Mouse (Mus musculus) layer of hippocampus, adult 6 months (tissue): ENCODE results near the gene Sdhc. TPM values are rescaled to one million over a fixed set of nuclear protein-coding genes. Genes with fewer than 3 reads are reported as not detected.

Experiments
- long read RNA-seq, 2 experiments: library from polyadenylated mRNA; unstranded; transcript quantifications; one replicate each; pipeline ENCODE4 v2.0.0; 2019 to 2020
- microRNA-seq: library from miRNA; unstranded; fragments of <30 nt; microRNA quantifications from one replicate; pipeline ENCODE4 v1.2.0, GENCODE M21; 2020
- polyA plus RNA-seq: library from polyadenylated mRNA; unstranded; fragments of <200 nt; fragmentation: Nextera tagmentation; gene quantifications from 2 replicates; pipeline ENCODE4 v1.2.3, GENCODE M21; 2021

Sdhc gene
- 67.1 and 75.0 TPM in 2 replicates for polyA plus RNA-seq
- long read RNA-seq, experiment 1, transcript Sdhc-202 (6 exons, 3,171 nt), result major isoform, 39 of 57 reads
- long read RNA-seq, experiment 1, partial matches to known transcripts, result 5 of 57 reads
- long read RNA-seq, experiment 1, other reads (novel, unspliced or antisense), result 12 of 57 reads
- long read RNA-seq, experiment 2, transcript Sdhc-202 (6 exons, 3,171 nt), result major isoform, 35 of 39 reads
- long read RNA-seq, experiment 2, partial matches to known transcripts, result 2 of 39 reads
- long read RNA-seq, experiment 2, other reads (novel, unspliced or antisense), result 2 of 39 reads

DNA sequence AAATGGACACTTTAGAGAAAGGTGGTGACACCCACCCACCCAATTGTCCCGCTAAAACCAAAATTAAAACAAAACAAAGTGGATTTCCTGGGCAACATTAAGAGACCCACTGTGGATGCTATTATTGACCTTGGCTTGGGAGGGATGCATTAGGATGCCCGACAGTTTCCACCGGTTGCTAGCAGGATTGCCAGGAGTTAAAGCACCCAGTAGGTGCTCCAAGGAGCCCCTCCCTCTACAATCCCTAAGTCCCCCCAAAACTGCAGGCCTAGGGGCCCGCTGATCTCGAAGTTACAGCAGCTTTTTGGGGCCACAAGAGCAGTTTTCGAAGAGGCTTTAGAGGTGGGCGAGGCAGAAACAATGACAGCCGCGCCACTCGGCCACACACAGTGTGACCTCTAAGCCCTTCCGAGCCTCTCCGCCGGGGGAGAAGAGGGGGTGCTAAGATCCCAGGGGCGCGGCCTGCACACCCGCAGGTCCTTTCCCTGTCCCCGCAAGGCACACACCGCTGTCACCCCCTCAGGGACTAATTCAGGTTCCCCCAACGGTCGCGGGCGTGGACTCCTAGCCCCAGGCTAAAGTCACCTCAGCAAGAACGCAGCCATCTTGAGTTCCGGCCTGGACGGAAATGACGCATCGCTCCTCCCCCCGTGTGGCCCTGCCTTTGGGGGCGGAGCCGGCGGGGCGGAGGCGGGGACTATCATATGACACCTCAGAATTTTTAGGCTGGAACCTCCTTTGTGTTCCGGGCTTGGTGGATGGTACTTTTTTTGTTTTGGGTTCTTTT, at the start of gene Sdhc, which contains the start of gene Mpz:
Gene Sdhc, minus strand, starts transcription at position 630 of the 787 bp plus-strand sequence.
Gene Mpz, plus strand, starts transcription at position 738 of the 787 bp plus-strand sequence.

GRCm38 (mm10) chr1:171195887-171196397, 45.5 kb upstream of the Sdhc start, which contains the start of gene Pcp4l1:
TSS of gene Pcp4l1 (minus strand) at chr1:171196268.

GRCm38 (mm10) chr1:171113873-171114299, 36.5 kb downstream of the Sdhc start, which contains the start of gene Cfap126:
TSS of gene Cfap126 (plus strand) at chr1:171113918.

Small RNA genes within 50 kb of the gene (microRNA-seq; reads per million reads assigned to microRNA genes)
- not detected for gene Gm27844

Other genes starting within 250 kb of the Sdhc start
- 0.48 and 0.70 TPM in 2 replicates for gene Fcrlb, start 237.7 kb downstream of the Sdhc start, polyA plus RNA-seq
- gene Fcrla, start 223.0 kb downstream of the Sdhc start, polyA plus RNA-seq, result not detected in 2 replicates
- 6.2 TPM in 2 replicates for gene Fcgr2b, start 174.1 kb downstream of the Sdhc start, polyA plus RNA-seq
- 0.23 and 0.25 TPM in 2 replicates for gene Fcgr4, start 131.7 kb downstream of the Sdhc start, polyA plus RNA-seq
- 25.2 and 26.9 TPM in 2 replicates for gene Fcgr3, start 85.7 kb downstream of the Sdhc start, polyA plus RNA-seq
- gene Cfap126, start 36.7 kb downstream of the Sdhc start, polyA plus RNA-seq, result 4.3 and 7.5 TPM in 2 replicates
- gene Mpz, start 108 bp upstream of the Sdhc start, polyA plus RNA-seq, result not detected in 2 replicates
- 51.6 and 80.2 TPM in 2 replicates for gene Pcp4l1, start 45.7 kb upstream of the Sdhc start, polyA plus RNA-seq
- 0.09 TPM in 1 of 2 replicates, not detected in the other for gene Nr1i3, start 63.4 kb upstream of the Sdhc start, polyA plus RNA-seq
- gene Tomm40l, start 71.9 kb upstream of the Sdhc start, polyA plus RNA-seq, result 87.6 and 97.2 TPM in 2 replicates
- gene Apoa2, start 74.5 kb upstream of the Sdhc start, polyA plus RNA-seq, result 4.8 and 6.2 TPM in 2 replicates
- 114 and 119 TPM in 2 replicates for gene Fcer1g, start 83.8 kb upstream of the Sdhc start, polyA plus RNA-seq
- gene Adamts4, start 99.8 kb upstream of the Sdhc start, polyA plus RNA-seq, result 5.2 and 5.5 TPM in 2 replicates
- gene Ndufs2, start 100.8 kb upstream of the Sdhc start, polyA plus RNA-seq, result 112 and 142 TPM in 2 replicates
- 59.3 and 66.2 TPM in 2 replicates for gene B4galt3, start 119.7 kb upstream of the Sdhc start, polyA plus RNA-seq
- 7.7 and 9.4 TPM in 2 replicates for gene Ppox, start 130.6 kb upstream of the Sdhc start, polyA plus RNA-seq
- 45.9 and 51.2 TPM in 2 replicates for gene Usp21, start 137.4 kb upstream of the Sdhc start, polyA plus RNA-seq
- gene Ufc1, start 144.4 kb upstream of the Sdhc start, polyA plus RNA-seq, result 186 and 192 TPM in 2 replicates
- 30.4 and 30.5 TPM in 2 replicates for gene Dedd, start 178.5 kb upstream of the Sdhc start, polyA plus RNA-seq
- gene Nit1, start 195.0 kb upstream of the Sdhc start, polyA plus RNA-seq, result 30.4 and 30.8 TPM in 2 replicates
- 139 and 143 TPM in 2 replicates for gene Pfdn2, start 195.1 kb upstream of the Sdhc start, polyA plus RNA-seq
- gene Klhdc9, start 210.2 kb upstream of the Sdhc start, polyA plus RNA-seq, result 9.4 and 9.8 TPM in 2 replicates
- 1.7 and 2.2 TPM in 2 replicates for gene Nectin4, start 219.5 kb upstream of the Sdhc start, polyA plus RNA-seq
- 0.48 and 0.65 TPM in 2 replicates for gene Arhgap30, start 238.4 kb upstream of the Sdhc start, polyA plus RNA-seq